Mouse (Mus musculus) ES-Bruce4 (cell line): ENCODE data around the gene Nprl3. TPM values are rescaled to one million over a fixed set of nuclear protein-coding genes. Genes with fewer than 3 reads are reported as not detected.

Experiments
- H3K27ac ChIP-seq: 2 replicates; pipeline ENCODE4 v1.5.1; 2012; ENCODE audit warnings: low read length, inconsistent platforms; ENCODE audit not compliant: insufficient read depth
- H3K27me3 ChIP-seq: 2 replicates; pipeline ENCODE4 v1.6.1; 2012; ENCODE audit warnings: mild to moderate bottlenecking, low read length, inconsistent platforms; ENCODE audit not compliant: control insufficient read depth, poor library complexity, insufficient read depth, severe bottlenecking
- H3K36me3 ChIP-seq: 2 replicates; pipeline ENCODE4 v1.6.1; 2012; ENCODE audit warnings: inconsistent platforms, mild to moderate bottlenecking, low read length, moderate library complexity; ENCODE audit not compliant: control insufficient read depth, poor library complexity, insufficient read depth, severe bottlenecking
- H3K4me1 ChIP-seq: one replicate; pipeline ENCODE4 v1.8.1; 2011; ENCODE audit warnings: low read length; ENCODE audit not compliant: control insufficient read depth, insufficient read depth
- H3K4me3 ChIP-seq: 2 replicates; pipeline ENCODE4 v1.5.1; 2011; ENCODE audit warnings: low read depth, mild to moderate bottlenecking, low read length
- H3K9ac ChIP-seq: 2 replicates; pipeline ENCODE4 v1.6.1; 2012; ENCODE audit warnings: low read depth, mild to moderate bottlenecking, inconsistent platforms; ENCODE audit not compliant: poor library complexity, severe bottlenecking
- H3K9me3 ChIP-seq: replicated peaks from 2 replicates; pipeline ENCODE4 v1.6.1; 2012; ENCODE audit warnings: mild to moderate bottlenecking, low read length, inconsistent platforms; ENCODE audit not compliant: control insufficient read depth, poor library complexity, insufficient read depth, severe bottlenecking
- CTCF ChIP-seq: IDR thresholded peaks from one replicate; pipeline ENCODE4 v1.8.1; 2011; ENCODE audit warnings: low read depth, low read length
- EP300 ChIP-seq: IDR thresholded peaks from 2 replicates; pipeline ENCODE4 v1.6.1; 2011; ENCODE audit warnings: low read depth, low read length; ENCODE audit not compliant: insufficient read depth
- POLR2A ChIP-seq: IDR thresholded peaks from one replicate; pipeline ENCODE4 v1.8.1; 2011; ENCODE audit warnings: low read length; ENCODE audit not compliant: insufficient read depth
- polyA plus RNA-seq: library from polyadenylated mRNA; stranded (reverse); fragments of >200 nt; gene quantifications from 2 replicates; pipeline ENCODE4 v1.2.4, GENCODE M21; 2011; ENCODE audit warnings: low read depth; ENCODE audit not compliant: missing spikeins, insufficient read depth, insufficient read length

Gene Nprl3
- polyA plus RNA-seq, 1 experiment: 31.6 TPM

DNA sequence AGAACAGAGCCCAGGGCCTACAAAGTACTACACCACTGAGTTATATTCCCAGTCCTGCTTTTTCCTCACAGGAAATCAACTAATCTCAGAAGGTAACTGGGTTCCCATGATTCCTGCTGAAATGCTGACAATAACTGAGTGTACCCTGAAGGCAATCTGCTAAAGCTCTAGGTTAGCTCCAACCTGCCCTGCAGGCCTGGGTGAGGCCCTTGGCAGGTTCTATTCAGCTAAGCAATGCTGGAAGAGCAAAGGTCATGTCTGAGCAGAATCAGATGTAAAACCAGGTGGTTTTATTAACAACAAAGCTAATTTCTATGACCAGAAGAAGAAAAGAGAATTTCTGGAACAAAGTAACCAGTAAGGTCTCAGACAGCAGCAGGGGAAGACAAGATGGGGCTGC, 26.1 kb downstream of the Nprl3 start:
- Histone ChIP-seq H3K9ac (no peak overlapping the region), H3K36me3 (no peaks in the 10 kb centered on the region)

DNA sequence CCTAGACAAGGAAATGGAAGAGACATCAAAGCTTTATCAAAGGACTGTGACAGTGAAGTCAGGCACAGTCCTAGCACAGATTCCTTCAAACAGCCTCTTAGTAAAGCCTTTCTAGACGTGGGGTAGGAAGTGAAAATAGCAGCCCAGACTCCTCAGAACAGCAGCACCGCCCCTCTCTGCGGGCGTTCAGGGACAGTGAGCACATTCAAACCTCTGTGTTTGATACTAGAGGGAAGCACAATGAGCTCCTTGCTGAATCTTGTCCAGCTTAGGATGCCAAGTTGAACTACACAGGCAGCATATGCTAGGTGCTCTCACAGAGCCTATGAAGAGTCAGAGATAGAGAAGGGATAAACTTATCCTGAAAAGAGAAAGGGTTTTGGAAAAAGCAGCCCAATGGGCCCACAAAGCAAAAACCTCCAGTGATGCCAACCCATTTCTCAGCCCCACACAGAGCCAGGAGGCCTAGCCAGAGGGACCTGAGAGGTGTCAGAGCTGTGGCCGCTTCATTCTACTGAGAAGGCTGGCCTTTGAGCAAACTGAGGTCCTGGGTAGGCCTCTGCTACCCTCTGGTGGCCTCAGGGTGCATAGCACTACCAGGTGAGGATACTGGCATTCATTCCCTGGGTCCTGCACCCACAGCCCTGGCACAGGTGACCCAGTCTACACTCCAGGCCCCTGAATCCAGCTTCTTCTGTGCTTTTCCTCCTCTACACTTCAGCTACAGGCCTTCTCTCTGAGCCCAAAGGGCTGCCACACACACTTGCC, 29.2 kb downstream of the Nprl3 start:
- Histone ChIP-seq H3K9me3 (no peaks in the 10 kb centered on the region), H3K9ac (no peak overlapping the region), H3K36me3 (no peaks in the 10 kb centered on the region; the same call in 1 of the 2 replicates), H3K4me1 (no peaks in the 10 kb centered on the region), H3K4me3 (no peak overlapping the region), H3K27ac (no peak overlapping the region), H3K27me3 (no peaks in the 10 kb centered on the region)
- peak; percentile 95 for TF ChIP-seq CTCF
- TF ChIP-seq POLR2A: no peak
- no peak for TF ChIP-seq EP300

More for the DNA sequence above, 26.1 kb downstream of the Nprl3 start:
- no peak overlapping the region for H3K27ac ChIP-seq
- H3K4me1 ChIP-seq: peaks cover 3% of the 10 kb centered on the region
- no peaks in the 10 kb centered on the region for H3K27me3 ChIP-seq
- TF ChIP-seq POLR2A (no peak), EP300 (no peak), CTCF (no peak)
- H3K9me3 ChIP-seq: no peaks in the 10 kb centered on the region
- H3K4me3 ChIP-seq: no peak overlapping the region

DNA sequence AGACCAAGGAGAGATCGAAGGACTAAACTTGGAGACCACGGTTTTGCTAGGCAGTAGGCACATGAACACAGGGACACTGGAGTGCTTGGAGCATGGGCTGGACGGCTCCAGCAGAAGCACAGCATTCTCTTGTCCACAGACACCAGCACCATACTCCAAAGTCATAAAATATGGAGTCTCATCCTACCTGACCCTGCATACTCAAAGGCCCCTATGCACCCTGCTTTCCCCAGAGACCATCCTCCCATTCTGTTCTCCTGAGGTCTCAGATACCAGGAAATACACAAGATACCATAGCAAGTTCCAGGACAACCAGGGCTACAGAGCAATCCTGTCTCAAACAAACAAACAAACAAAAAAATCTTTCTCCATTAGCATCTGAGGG, 30.1 kb downstream of the Nprl3 start:
- Histone ChIP-seq H3K9me3 (no peaks in the 10 kb centered on the region), H3K36me3 (peaks cover 1% of the 10 kb centered on the region; the same call in 1 of the 2 replicates), H3K4me3 (no peak overlapping the region), H3K4me1 (no peaks in the 10 kb centered on the region), H3K9ac (no peak overlapping the region), H3K27ac (no peak overlapping the region), H3K27me3 (no peaks in the 10 kb centered on the region)
- TF ChIP-seq CTCF: no peak
- no peak for TF ChIP-seq EP300
- no peak for TF ChIP-seq POLR2A

DNA sequence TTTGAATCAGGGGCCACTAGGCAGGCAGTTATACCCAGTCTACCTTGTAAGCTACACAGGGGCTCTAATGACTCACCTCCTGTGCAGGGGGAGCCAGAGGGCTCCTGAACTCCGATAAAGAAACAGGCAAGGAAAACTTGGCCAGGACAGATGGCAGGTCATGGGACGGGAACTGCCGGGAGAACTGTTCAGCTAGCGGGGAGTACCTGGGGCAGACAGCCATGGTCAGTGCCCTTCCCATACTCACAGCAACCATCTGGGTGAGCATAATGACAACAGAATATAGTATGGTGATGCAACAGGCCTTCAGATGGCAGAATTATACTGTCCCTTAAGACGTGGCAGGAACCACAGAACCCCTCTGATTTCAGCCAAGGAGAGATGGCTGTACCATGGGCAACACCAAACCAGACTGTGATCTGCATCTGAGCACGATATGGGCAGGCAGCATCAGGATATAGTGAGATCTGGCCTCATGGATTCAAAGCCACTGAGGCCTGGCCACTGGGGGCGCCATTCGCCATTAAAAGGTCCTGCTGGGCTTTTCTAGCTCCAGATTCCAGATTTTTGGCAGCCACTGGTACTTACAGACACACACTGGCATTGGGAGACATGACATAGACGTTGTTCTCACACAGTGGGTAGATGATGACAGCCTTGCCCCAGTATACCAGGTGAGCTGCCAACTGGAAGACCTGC, 30.6 kb downstream of the Nprl3 start:
- Histone ChIP-seq H3K4me1 (no peaks in the 10 kb centered on the region), H3K36me3 (peaks cover 7% of the 10 kb centered on the region; the same call in 1 of the 2 replicates), H3K27me3 (no peaks in the 10 kb centered on the region), H3K4me3 (no peak overlapping the region), H3K27ac (no peak overlapping the region), H3K9ac (no peak overlapping the region), H3K9me3 (no peaks in the 10 kb centered on the region)
- peak; percentile 64 for TF ChIP-seq CTCF
- TF ChIP-seq POLR2A: no peak
- TF ChIP-seq EP300: no peak

DNA sequence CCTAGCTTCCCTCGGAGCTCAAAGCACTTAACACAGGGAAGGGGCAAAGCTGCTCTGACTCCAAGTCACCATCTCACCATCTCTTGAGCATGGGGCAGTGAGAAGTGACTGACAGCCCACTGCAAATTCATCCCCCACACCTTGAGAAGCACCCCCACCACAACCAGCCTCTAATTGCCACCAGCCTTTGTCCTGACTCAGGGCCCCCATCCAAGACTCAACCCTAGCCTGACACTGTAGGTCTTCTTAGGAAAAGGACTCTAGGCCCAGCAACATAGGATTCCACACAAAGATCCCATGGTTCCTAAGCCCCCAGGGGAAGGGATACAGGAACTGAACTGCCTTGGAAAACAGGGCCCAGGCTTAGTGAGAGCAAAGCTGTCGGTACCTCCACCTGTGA, 31.4 kb downstream of the Nprl3 start:
- TF ChIP-seq EP300 (no peak), POLR2A (no peak), CTCF (no peak)
- Histone ChIP-seq H3K4me3 (no peak overlapping the region), H3K27ac (no peak overlapping the region), H3K36me3 (peaks cover 9% of the 10 kb centered on the region; the same call in 1 of the 2 replicates), H3K9ac (no peak overlapping the region), H3K4me1 (no peaks in the 10 kb centered on the region), H3K9me3 (no peaks in the 10 kb centered on the region), H3K27me3 (no peaks in the 10 kb centered on the region)

DNA sequence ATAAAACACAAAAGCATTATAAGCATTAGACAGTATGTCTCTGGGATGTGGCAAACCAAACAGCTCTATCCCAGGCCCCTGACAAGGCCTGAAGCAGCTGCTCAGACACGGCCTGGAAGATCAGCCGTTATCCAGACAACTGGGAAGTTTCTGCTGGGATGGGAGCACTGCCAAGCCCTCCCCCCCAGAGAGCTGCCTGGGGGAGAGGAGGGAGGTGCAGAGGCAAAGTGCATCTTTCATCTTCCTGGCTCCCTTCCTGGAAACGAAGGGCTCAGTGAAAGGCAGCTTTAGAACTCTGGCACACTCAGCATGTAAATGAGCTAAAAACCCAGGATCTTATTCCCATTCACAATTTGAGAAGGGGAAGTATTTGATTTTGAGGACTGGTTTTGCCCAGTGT, 31.9 kb downstream of the Nprl3 start:
- Histone ChIP-seq H3K4me1 (no peaks in the 10 kb centered on the region), H3K27ac (no peak overlapping the region), H3K9me3 (no peaks in the 10 kb centered on the region), H3K9ac (no peak overlapping the region), H3K27me3 (no peaks in the 10 kb centered on the region), H3K36me3 (peaks cover 9% of the 10 kb centered on the region; the same call in 1 of the 2 replicates), H3K4me3 (no peak overlapping the region)
- TF ChIP-seq EP300 (no peak), CTCF (no peak), POLR2A (no peak)
